Mouse (Mus musculus): ENCODE results near the gene Slc39a11.

GRCm38 (mm10) chr11:113291781-113292714 lies 357.8 kb downstream of the Slc39a11 start:
- TF ChIP-seq CTCF (IDR thresholded peaks at IDR 0.05) (no peak), EP300 (IDR thresholded peaks at IDR 0.05) (no peak)

Measured in lung, postnatal 0 days (tissue).